Mouse (Mus musculus): ENCODE data around the gene Cdk5rap2. TPM values are rescaled to one million over a fixed set of nuclear protein-coding genes. Genes with fewer than 3 reads are reported as not detected.

The Cdk5rap2 gene
- polyA plus RNA-seq, 1 experiment from 2014 or later: 3.4 TPM

- ATAC-seq: no peak
Measured at GRCm38 (mm10) chr4:70312170-70312569, 98.1 kb downstream of the Cdk5rap2 start.

DNA sequence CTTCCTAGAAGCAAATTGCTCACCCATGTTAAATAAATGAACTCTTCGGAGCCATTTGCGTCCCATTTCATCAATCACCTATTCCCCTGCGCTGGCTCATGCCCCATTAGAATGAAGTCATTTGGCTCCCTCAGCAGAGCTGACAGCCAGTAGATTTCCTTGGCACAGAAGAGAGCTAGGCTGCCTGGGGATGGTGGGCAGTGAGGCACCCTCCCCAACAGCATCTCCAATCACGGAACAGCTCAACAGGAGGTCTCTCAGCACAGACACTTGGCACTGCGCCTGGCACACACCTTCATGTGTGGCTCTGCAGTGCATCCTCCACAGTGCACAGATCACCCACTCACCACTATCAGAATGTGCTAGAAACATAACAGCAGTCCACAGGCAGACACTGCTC is 98.7 kb downstream of the Cdk5rap2 start:
- H3K4me1 ChIP-seq (ENCODE audit: insufficient read depth): no peaks in the 10 kb centered on the region
- H3K27me3 ChIP-seq (ENCODE audit: insufficient read depth, low read length): no peaks in the 10 kb centered on the region
- no peak for TF ChIP-seq CTCF (IDR thresholded peaks at IDR 0.05; ENCODE audit: low read depth)
- no peak for TF ChIP-seq EP300 (IDR thresholded peaks at IDR 0.05; ENCODE audit: low read depth)
- H3K9ac ChIP-seq (replicated peaks): no peak overlapping the region
- H3K9me3 ChIP-seq (ENCODE audit: low read length): no peaks in the 10 kb centered on the region
- no peak for ATAC-seq
- H3K27ac ChIP-seq (ENCODE audit: low read depth): no peak overlapping the region
- 82% methylated on average over 5 of the region's 5 CpGs for WGBS (ENCODE audit: insufficient replicate concordance)
- H3K4me3 ChIP-seq (ENCODE audit: low read depth, low read length): no peak overlapping the region
- no peak overlapping the region for H3K4me2 ChIP-seq (ENCODE audit: low read depth, low read length)
- peaks cover 14% of the 10 kb centered on the region for H3K36me3 ChIP-seq (replicated peaks; ENCODE audit: insufficient read depth, low read length)
- no peak for DNase-seq

More at GRCm38 (mm10) chr4:70312170-70312569, 98.1 kb downstream of the Cdk5rap2 start:
- TF ChIP-seq EP300 (IDR thresholded peaks at IDR 0.05; ENCODE audit: low read depth) (no peak), CTCF (IDR thresholded peaks at IDR 0.05; ENCODE audit: low read depth) (no peak)
- Histone ChIP-seq H3K4me1 (ENCODE audit: insufficient read depth) (no peaks in the 10 kb centered on the region), H3K9ac (replicated peaks) (no peak overlapping the region), H3K27ac (ENCODE audit: low read depth) (no peak overlapping the region), H3K27me3 (ENCODE audit: insufficient read depth, low read length) (no peaks in the 10 kb centered on the region), H3K4me3 (ENCODE audit: low read depth, low read length) (no peak overlapping the region), H3K36me3 (replicated peaks; ENCODE audit: insufficient read depth, low read length) (peaks cover 21% of the 10 kb centered on the region), H3K4me2 (ENCODE audit: low read depth, low read length) (no peak overlapping the region), H3K9me3 (ENCODE audit: low read length) (no peaks in the 10 kb centered on the region)
- 85% methylated on average over 4 of the region's 4 CpGs for WGBS (ENCODE audit: insufficient replicate concordance)
- no peak for DNase-seq

DNA sequence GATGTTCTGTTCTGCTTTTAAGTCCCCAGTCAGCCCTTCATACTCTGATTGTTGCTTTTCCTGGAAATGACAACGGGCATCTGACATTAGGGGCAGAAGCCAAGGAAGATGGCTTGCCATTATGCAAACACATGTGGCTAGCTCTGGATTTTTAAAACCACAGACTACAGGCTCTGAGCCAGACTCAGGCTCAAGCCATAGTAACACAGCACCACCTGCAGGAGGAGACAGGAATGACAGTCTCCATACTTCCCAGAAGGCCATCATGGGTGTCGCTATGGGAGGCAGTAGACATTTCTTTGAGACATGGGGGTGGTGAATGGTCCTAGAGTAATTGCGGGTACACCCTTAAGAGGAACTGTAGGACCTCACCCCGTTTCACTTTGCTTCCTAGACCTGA is 103.0 kb downstream of the Cdk5rap2 start:
- H3K4me3 ChIP-seq (ENCODE audit: low read depth, low read length): no peak overlapping the region
- H3K36me3 ChIP-seq (replicated peaks; ENCODE audit: insufficient read depth, low read length): peaks cover 2% of the 10 kb centered on the region; the same call in 1 of the 2 replicates
- H3K9ac ChIP-seq (replicated peaks): no peak overlapping the region
- no peaks in the 10 kb centered on the region for H3K27me3 ChIP-seq (ENCODE audit: insufficient read depth, low read length)
- H3K4me1 ChIP-seq (ENCODE audit: insufficient read depth): no peaks in the 10 kb centered on the region
- ATAC-seq: peak; percentile 71
- no peaks in the 10 kb centered on the region for H3K9me3 ChIP-seq (ENCODE audit: low read length)
- no peak overlapping the region for H3K27ac ChIP-seq (ENCODE audit: low read depth)
- no peak overlapping the region for H3K4me2 ChIP-seq (ENCODE audit: low read depth, low read length)
- peak; percentile 71 for DNase-seq
- TF ChIP-seq CTCF (IDR thresholded peaks at IDR 0.05; ENCODE audit: low read depth) (peak; percentile 91), EP300 (IDR thresholded peaks at IDR 0.05; ENCODE audit: low read depth) (no peak)
- WGBS (ENCODE audit: insufficient replicate concordance): 53% methylated on average over 4 of the region's 4 CpGs

DNA sequence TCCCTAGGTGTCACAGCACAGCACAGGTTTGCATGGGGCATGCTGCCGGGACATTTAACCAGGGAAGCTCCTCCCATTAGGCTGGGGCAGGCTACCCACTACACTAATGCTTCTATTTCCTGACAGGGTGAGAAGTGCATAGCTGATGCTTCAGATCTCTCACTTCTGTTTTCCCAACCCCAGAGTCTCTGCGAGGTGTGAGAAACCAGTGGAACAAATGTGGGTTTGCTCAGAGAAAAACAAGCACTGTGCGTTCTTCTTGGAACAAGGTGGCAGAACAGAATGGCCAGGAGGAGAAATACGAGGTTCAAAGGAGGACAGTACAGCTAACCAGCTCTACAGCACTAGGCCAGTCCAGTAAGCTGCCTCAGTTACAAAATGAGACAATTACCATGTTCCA is 106.4 kb downstream of the Cdk5rap2 start:
- ATAC-seq (no peak), DNase-seq (no peak)
- TF ChIP-seq EP300 (IDR thresholded peaks at IDR 0.05; ENCODE audit: low read depth): no peak
- no peaks in the 10 kb centered on the region for H3K9me3 ChIP-seq (ENCODE audit: low read length)
- no peak overlapping the region for H3K27ac ChIP-seq (ENCODE audit: low read depth)
- H3K4me2 ChIP-seq (ENCODE audit: low read depth, low read length): no peak overlapping the region
- WGBS (ENCODE audit: insufficient replicate concordance): 63% methylated on average over 4 of the region's 4 CpGs
- H3K27me3 ChIP-seq (ENCODE audit: insufficient read depth, low read length): no peaks in the 10 kb centered on the region
- H3K36me3 ChIP-seq (replicated peaks; ENCODE audit: insufficient read depth, low read length): peaks cover 2% of the 10 kb centered on the region
- H3K4me3 ChIP-seq (ENCODE audit: low read depth, low read length): no peak overlapping the region
- no peaks in the 10 kb centered on the region for H3K4me1 ChIP-seq (ENCODE audit: insufficient read depth)
- no peak overlapping the region for H3K9ac ChIP-seq (replicated peaks)

DNA sequence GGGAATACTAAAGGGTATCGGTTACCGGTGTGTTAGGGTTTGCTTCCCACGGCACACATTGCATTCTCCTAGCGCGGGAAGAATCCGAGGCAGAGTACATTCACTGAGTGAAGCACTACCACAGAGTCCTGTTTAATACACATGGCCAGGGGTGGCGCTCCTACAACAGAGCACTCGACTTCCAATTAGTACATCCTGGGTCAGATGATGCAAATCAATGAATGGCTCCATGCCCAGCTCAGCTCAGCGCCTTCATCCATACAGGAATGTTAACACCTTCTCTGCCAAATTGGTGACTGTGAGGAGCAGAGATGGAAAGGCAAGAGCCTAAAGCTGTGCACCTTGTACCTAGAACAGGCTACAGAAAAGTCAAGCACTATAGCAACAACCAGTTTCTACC is 109.1 kb downstream of the Cdk5rap2 start:
- Histone ChIP-seq H3K27ac (ENCODE audit: low read depth) (no peak overlapping the region), H3K4me2 (ENCODE audit: low read depth, low read length) (no peak overlapping the region), H3K9me3 (ENCODE audit: low read length) (no peaks in the 10 kb centered on the region), H3K4me1 (ENCODE audit: insufficient read depth) (no peaks in the 10 kb centered on the region), H3K27me3 (ENCODE audit: insufficient read depth, low read length) (no peaks in the 10 kb centered on the region), H3K4me3 (ENCODE audit: low read depth, low read length) (no peak overlapping the region), H3K9ac (replicated peaks) (no peak overlapping the region), H3K36me3 (replicated peaks; ENCODE audit: insufficient read depth, low read length) (peaks cover 13% of the 10 kb centered on the region)
- TF ChIP-seq CTCF (IDR thresholded peaks at IDR 0.05; ENCODE audit: low read depth) (peak; percentile 35), EP300 (IDR thresholded peaks at IDR 0.05; ENCODE audit: low read depth) (no peak)
- peak; percentile 75 for ATAC-seq
- WGBS (ENCODE audit: insufficient replicate concordance): 81% methylated on average over 9 of the region's 9 CpGs
- peak; percentile 69 for DNase-seq

GRCm38 (mm10) chr4:70289361-70289760 is 120.9 kb downstream of the Cdk5rap2 start:
- TF ChIP-seq EP300 (IDR thresholded peaks at IDR 0.05; ENCODE audit: low read depth): no peak
- no peak for TF ChIP-seq CTCF (IDR thresholded peaks at IDR 0.05; ENCODE audit: low read depth)
- Histone ChIP-seq H3K4me3 (ENCODE audit: low read depth, low read length) (no peak overlapping the region), H3K4me1 (ENCODE audit: insufficient read depth) (no peaks in the 10 kb centered on the region), H3K36me3 (replicated peaks; ENCODE audit: insufficient read depth, low read length) (no peaks in the 10 kb centered on the region), H3K4me2 (ENCODE audit: low read depth, low read length) (no peak overlapping the region), H3K9ac (replicated peaks) (no peak overlapping the region), H3K9me3 (ENCODE audit: low read length) (no peaks in the 10 kb centered on the region), H3K27me3 (ENCODE audit: insufficient read depth, low read length) (no peaks in the 10 kb centered on the region), H3K27ac (ENCODE audit: low read depth) (no peak overlapping the region)
- DNase-seq: no peak
- WGBS (ENCODE audit: insufficient replicate concordance): 89% methylated on average over 6 of the region's 6 CpGs
- ATAC-seq: no peak

DNA sequence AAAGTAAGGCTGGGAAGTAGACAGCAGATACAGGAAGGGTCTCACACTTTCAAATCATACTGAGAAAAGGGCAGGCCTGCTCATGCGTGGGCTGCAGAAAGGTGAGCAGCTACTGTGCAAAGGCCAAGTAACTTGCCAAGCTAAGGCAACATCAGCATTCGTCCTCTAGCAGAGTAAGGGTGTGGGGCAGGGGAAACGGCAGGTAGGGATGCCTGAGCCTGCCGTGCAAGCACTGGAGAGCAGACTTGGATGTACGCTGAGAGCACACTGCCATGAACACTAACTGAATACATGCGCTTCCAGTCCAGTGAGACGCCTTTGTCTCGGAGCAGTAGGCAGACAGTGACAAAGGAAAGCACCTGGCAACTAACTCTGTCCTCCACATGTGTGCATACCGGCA is 127.1 kb downstream of the Cdk5rap2 start:
- DNase-seq (no peak), ATAC-seq (no peak)
- H3K4me1 ChIP-seq (ENCODE audit: insufficient read depth): no peaks in the 10 kb centered on the region
- H3K27ac ChIP-seq (ENCODE audit: low read depth): no peak overlapping the region
- no peaks in the 10 kb centered on the region for H3K9me3 ChIP-seq (ENCODE audit: low read length)
- H3K27me3 ChIP-seq (ENCODE audit: insufficient read depth, low read length): no peaks in the 10 kb centered on the region
- H3K4me2 ChIP-seq (ENCODE audit: low read depth, low read length): no peak overlapping the region
- no peak overlapping the region for H3K9ac ChIP-seq (replicated peaks)
- H3K4me3 ChIP-seq (ENCODE audit: low read depth, low read length): no peak overlapping the region
- 90% methylated on average over 9 of the region's 9 CpGs for WGBS (ENCODE audit: insufficient replicate concordance)
- peaks cover 7% of the 10 kb centered on the region for H3K36me3 ChIP-seq (replicated peaks; ENCODE audit: insufficient read depth, low read length)
- TF ChIP-seq EP300 (IDR thresholded peaks at IDR 0.05; ENCODE audit: low read depth) (no peak), CTCF (IDR thresholded peaks at IDR 0.05; ENCODE audit: low read depth) (no peak)

Measured in liver, postnatal 0 days (tissue).